ENCODE assay signal across 27 mouse cellular contexts in genomic region chr3:105896811-105897210, GRCm38 (mm10). TPM values are rescaled to one million over a fixed set of nuclear protein-coding genes. Genes with fewer than 3 reads are reported as not detected.
"Had no signal": no experiment of that assay in that cellular context is flagged by ENCODE, and none has a peak within 500 bp of the region (broad histone marks: within the 10 kb centered on the region; RNA-seq: fewer than 3 reads in every experiment).

No protein-coding gene starts in this region.

- DNase-seq: gastrocnemius, postnatal 14 days; gastrocnemius, postnatal 36 days; heart, adult 18-20 months; heart, postnatal 14 days; heart, postnatal 36 days; kidney, adult 11 months; kidney, adult 2 months; kidney, adult 9 months; kidney, postnatal 14 days; kidney, postnatal 36 days; layer of hippocampus, adult 9-11 months; layer of hippocampus, postnatal 36 days; left cerebral cortex, postnatal 4 days had no signal

- H3K9ac ChIP-seq: heart, embryonic 13.5 days; heart, embryonic 15.5 days; hindbrain, embryonic 13.5 days; hindbrain, embryonic 15.5 days; kidney, embryonic 15.5 days; limb, embryonic 13.5 days; limb, embryonic 15.5 days; liver, embryonic 12.5 days had no signal

- H3K27ac ChIP-seq: heart, embryonic 13.5 days; heart, embryonic 15.5 days; hindbrain, embryonic 13.5 days; hindbrain, embryonic 15.5 days; hindbrain, postnatal 0 days; kidney, embryonic 15.5 days; kidney, postnatal 0 days; limb, embryonic 13.5 days; limb, embryonic 15.5 days; liver, embryonic 12.5 days had no signal

- H3K4me3 ChIP-seq: heart, embryonic 13.5 days; heart, embryonic 15.5 days; hindbrain, embryonic 13.5 days; hindbrain, embryonic 15.5 days; kidney, embryonic 15.5 days; limb, embryonic 13.5 days; limb, embryonic 15.5 days; liver, embryonic 12.5 days had no signal

- H3K4me2 ChIP-seq: heart, embryonic 13.5 days; heart, embryonic 15.5 days; hindbrain, embryonic 13.5 days; hindbrain, embryonic 15.5 days; kidney, embryonic 15.5 days; limb, embryonic 13.5 days; limb, embryonic 15.5 days; liver, embryonic 12.5 days had no signal

- H3K27me3 ChIP-seq: hindbrain, embryonic 13.5 days; hindbrain, embryonic 15.5 days; kidney, embryonic 15.5 days; limb, embryonic 13.5 days; limb, embryonic 15.5 days had no signal

- H3K36me3 ChIP-seq: heart, embryonic 13.5 days; heart, embryonic 15.5 days; hindbrain, embryonic 13.5 days; hindbrain, embryonic 15.5 days; kidney, embryonic 15.5 days; limb, embryonic 13.5 days; limb, embryonic 15.5 days; liver, embryonic 12.5 days had no signal

- H3K4me1 ChIP-seq: hindbrain, embryonic 15.5 days had no signal

- H3K9me3 ChIP-seq: heart, embryonic 13.5 days; heart, embryonic 15.5 days; hindbrain, embryonic 13.5 days; hindbrain, embryonic 15.5 days; kidney, embryonic 15.5 days; limb, embryonic 13.5 days; limb, embryonic 15.5 days; liver, embryonic 12.5 days had no signal

- ATAC-seq: hindbrain, postnatal 0 days; intestine, embryonic 16.5 days; liver, embryonic 12.5 days had no signal

RNA-seq across cellular contexts. Expression of gene Tmigd3, which starts 26.1 kb away (rescaled TPM):
- polyA plus RNA-seq: hindbrain, embryonic 11.5 days; hindbrain, embryonic 13.5 days; hindbrain, embryonic 15.5 days; hindbrain, postnatal 0 days; kidney, embryonic 15.5 days; limb, embryonic 13.5 days had no signal

RNA-seq across cellular contexts. Expression of gene Adora3, which starts 26.2 kb away (rescaled TPM):
- polyA plus RNA-seq: intestine, embryonic 14.5 days; kidney, embryonic 15.5 days; liver, adult 2 months had no signal
